Comparison of ENCODE assay signal across 11 mouse cellular contexts in the genomic region with DNA sequence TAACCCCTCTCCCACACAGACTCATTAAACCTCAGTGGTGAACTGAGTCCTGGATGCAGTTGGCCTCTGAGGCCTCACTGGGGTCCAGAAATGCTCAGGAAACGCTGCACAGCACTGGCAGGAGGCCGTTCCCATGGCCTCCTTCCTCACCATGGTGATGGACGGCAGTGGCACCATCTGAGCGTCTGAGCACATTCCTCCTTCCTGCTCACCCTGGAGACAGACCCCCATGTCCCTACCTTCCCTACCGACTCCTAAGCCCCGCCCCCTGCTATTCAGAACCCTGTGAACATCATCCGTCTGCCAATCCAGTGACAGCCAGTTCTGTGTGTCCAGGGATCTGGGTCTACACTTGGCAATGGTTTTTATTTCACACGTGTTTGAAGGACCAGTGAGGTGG. TPM values are rescaled to one million over a fixed set of nuclear protein-coding genes. Genes with fewer than 3 reads are reported as not detected.
DNase-seq lines count a peak whose midpoint lies in the region; ATAC-seq lines count a peak whose summit lies in the region.
"Had no signal": no experiment of that assay in that cellular context is flagged by ENCODE, and none has a peak within 500 bp of the region (broad histone marks: within the 10 kb centered on the region; RNA-seq: fewer than 3 reads in every experiment).

No protein-coding gene starts in this region.

- no peak overlapping the region for H3K4me2 ChIP-seq in hindbrain, embryonic 15.5 days
- H3K4me2 ChIP-seq in neural tube, embryonic 12.5 days (replicated peaks): no peak overlapping the region
- H3K4me2 ChIP-seq: lung, embryonic 15.5 days had no signal

- no peak overlapping the region for H3K9ac ChIP-seq in hindbrain, embryonic 15.5 days
- H3K9ac ChIP-seq in neural tube, embryonic 12.5 days: no peak overlapping the region
- H3K9ac ChIP-seq: lung, embryonic 15.5 days had no signal

- H3K27ac ChIP-seq in hindbrain, embryonic 15.5 days (replicated peaks): peak overlapping the region; percentile 70
- no peak overlapping the region for H3K27ac ChIP-seq in neural tube, embryonic 12.5 days
- H3K27ac ChIP-seq: lung, embryonic 15.5 days had no signal

- DNase-seq in right cerebral cortex, postnatal 10 days (ENCODE audit: low spot score in 2 of 2): peak; percentile 65 to 72
- no peak for DNase-seq in right cerebral cortex, postnatal 25 days
- DNase-seq in embryo, embryonic 9.5 days (ENCODE audit: extremely low spot score): peak; percentile 52
- DNase-seq in gastrocnemius, postnatal 36 days: no peak
- no peak for DNase-seq in left cerebral cortex, adult 11 months (ENCODE audit: low spot score)
- DNase-seq in adrenal gland, adult 8-10 months: no peak
- DNase-seq: heart, adult 18-20 months; kidney, adult 8-10 months had no signal

- WGBS in hindbrain, embryonic 15.5 days: 10% methylated on average over 8 of the region's 8 CpGs
- 12% methylated on average over 8 of the region's 8 CpGs for WGBS in neural tube, embryonic 12.5 days

- ATAC-seq in hindbrain, embryonic 15.5 days (ENCODE audit: low FRiP score, low read depth): peak; percentile 82
- peak; percentile 66 for ATAC-seq in neural tube, embryonic 12.5 days (ENCODE audit: low FRiP score, low read depth)

- no peaks in the 10 kb centered on the region for H3K36me3 ChIP-seq in hindbrain, embryonic 15.5 days
- no peaks in the 10 kb centered on the region for H3K36me3 ChIP-seq in neural tube, embryonic 12.5 days
- H3K36me3 ChIP-seq: lung, embryonic 15.5 days had no signal

- no peak overlapping the region for H3K4me3 ChIP-seq in hindbrain, embryonic 15.5 days
- no peak overlapping the region for H3K4me3 ChIP-seq in neural tube, embryonic 12.5 days
- H3K4me3 ChIP-seq: lung, embryonic 15.5 days had no signal

- H3K4me1 ChIP-seq in hindbrain, embryonic 15.5 days (replicated peaks): peaks cover 67% of the 10 kb centered on the region
- H3K4me1 ChIP-seq in neural tube, embryonic 12.5 days: peaks cover 73% of the 10 kb centered on the region

- no peaks in the 10 kb centered on the region for H3K27me3 ChIP-seq in hindbrain, embryonic 15.5 days
- H3K27me3 ChIP-seq in neural tube, embryonic 12.5 days (replicated peaks): no peaks in the 10 kb centered on the region
- H3K27me3 ChIP-seq: lung, embryonic 15.5 days had no signal

- intact Hi-C loops in gastrocnemius, postnatal 36 days (cut with DNase I): no loop called here

- no peaks in the 10 kb centered on the region for H3K9me3 ChIP-seq in hindbrain, embryonic 15.5 days
- H3K9me3 ChIP-seq in neural tube, embryonic 12.5 days: no peaks in the 10 kb centered on the region
- H3K9me3 ChIP-seq: lung, embryonic 15.5 days had no signal

RNA-seq across cellular contexts. Expression of a gene that starts 42.6 kb away (rescaled TPM):
- 27.0 and 27.4 TPM in 2 replicates for polyA plus RNA-seq in hindbrain, embryonic 15.5 days (2015; fragmentation: Nextera tagmentation; extraction: Ambion mirVana)
- 45.3 and 47.8 TPM in 2 replicates for polyA plus RNA-seq in neural tube, embryonic 12.5 days (2016; fragmentation: Nextera tagmentation; extraction: Ambion mirVana)
- 1 to 10 TPM; 3.7 to 5.0 TPM for total RNA-seq in gastrocnemius, postnatal 36 days (2021)
- 10 to 100 TPM; 10.4 to 24.3 (median 17.8) TPM for total RNA-seq in adrenal gland, adult 8-10 months (2022)

Comparison
In these comparisons a context has a peak if more than half of its experiments do, and no peak if none do; other contexts are left out.
1. DNase-seq: peak in right cerebral cortex, postnatal 10 days (2 of 2) and embryo, embryonic 9.5 days (single experiment); none in right cerebral cortex, postnatal 25 days (single experiment), gastrocnemius, postnatal 36 days (0 of 2), left cerebral cortex, adult 11 months (single experiment) and adrenal gland, adult 8-10 months (single experiment).